Mouse (Mus musculus) E14TG2a.4 (cell line): Measurements from ENCODE around the gene Sept9.
"Not testable (repeated sequence)": the region's sequence is repeated elsewhere in the genome, so short reads cannot be mapped to it uniquely, and the experiment has no call there.

Source experiments
- H3K27me3 ChIP-seq: 2 replicates; pipeline ENCODE4 v1.6.1; 2014; ENCODE audit warnings: low read length, control low read depth; ENCODE audit not compliant: insufficient read depth
- H3K36me3 ChIP-seq: 2 replicates; pipeline ENCODE4 v1.6.1; 2014; ENCODE audit warnings: low read length, control low read depth; ENCODE audit not compliant: insufficient read depth
- H3K4me1 ChIP-seq: replicated peaks from 2 replicates; pipeline ENCODE4 v1.6.1; 2014; ENCODE audit warnings: low read depth, low read length, control low read depth
- H3K4me3 ChIP-seq: replicated peaks from 2 replicates; pipeline ENCODE4 v1.5.1; 2014; ENCODE audit warnings: mild to moderate bottlenecking, low read length
- H3K9me3 ChIP-seq: 2 replicates; pipeline ENCODE4 v1.6.1; 2014; ENCODE audit warnings: low read length, control low read depth
- CTCF ChIP-seq: conservative IDR thresholded peaks from 2 replicates; pipeline ENCODE4 v1.5.1; 2014; ENCODE audit warnings: low read length
- NANOG ChIP-seq: IDR thresholded peaks from 2 replicates; pipeline ENCODE4 v1.6.1; 2014; ENCODE audit warnings: borderline replicate concordance, low read length, mixed read lengths
- POU5F1 ChIP-seq: IDR thresholded peaks from 2 replicates; pipeline ENCODE4 v1.6.1; 2014; ENCODE audit warnings: low read length, borderline replicate concordance

Sept9 gene

GRCm38 (mm10) chr11:117319543-117320335 lies 120.3 kb downstream of the Sept9 start:
- Histone ChIP-seq H3K4me1 (peaks cover 99% of the 10 kb centered on the region), H3K36me3 (peaks cover 5% of the 10 kb centered on the region; the same call in 1 of the 2 replicates)
- TF ChIP-seq NANOG = no peak
- no peak for TF ChIP-seq CTCF
- no peak for TF ChIP-seq POU5F1

GRCm38 (mm10) chr11:117320482-117320881 lies 121.0 kb downstream of the Sept9 start:
- Histone ChIP-seq H3K4me3 (peak overlapping the region; percentile 72), H3K4me1 (peaks cover 99% of the 10 kb centered on the region), H3K36me3 (peaks cover 5% of the 10 kb centered on the region; the same call in 1 of the 2 replicates), H3K27me3 (no peaks in the 10 kb centered on the region), H3K9me3 (no peaks in the 10 kb centered on the region)
- TF ChIP-seq NANOG (no peak), POU5F1 (no peak), CTCF (no peak)

More at GRCm38 (mm10) chr11:117319543-117320335, 120.3 kb downstream of the Sept9 start:
- H3K27me3 ChIP-seq = no peaks in the 10 kb centered on the region
- H3K4me3 ChIP-seq = peak overlapping the region; percentile 72
- no peaks in the 10 kb centered on the region for H3K9me3 ChIP-seq

GRCm38 (mm10) chr11:117321311-117321971 lies 122.0 kb downstream of the Sept9 start:
- H3K4me1 ChIP-seq = peaks cover 99% of the 10 kb centered on the region
- H3K9me3 ChIP-seq = no peaks in the 10 kb centered on the region
- no peaks in the 10 kb centered on the region for H3K27me3 ChIP-seq
- no peak for TF ChIP-seq NANOG
- no peak for TF ChIP-seq POU5F1
- TF ChIP-seq CTCF = no peak
- H3K4me3 ChIP-seq = no peak overlapping the region; the same call in 1 of the 2 replicates
- H3K36me3 ChIP-seq = peaks cover 5% of the 10 kb centered on the region; the same call in 1 of the 2 replicates

GRCm38 (mm10) chr11:117322311-117322710 lies 122.8 kb downstream of the Sept9 start:
- Histone ChIP-seq H3K9me3 (no peaks in the 10 kb centered on the region), H3K4me1 (peaks cover 99% of the 10 kb centered on the region), H3K4me3 (peak overlapping the region; percentile 39), H3K36me3 (peaks cover 5% of the 10 kb centered on the region; the same call in 1 of the 2 replicates), H3K27me3 (no peaks in the 10 kb centered on the region)
- no peak for TF ChIP-seq CTCF
- TF ChIP-seq NANOG = no peak
- TF ChIP-seq POU5F1 = no peak

GRCm38 (mm10) chr11:117322730-117323579 lies 123.5 kb downstream of the Sept9 start:
- Histone ChIP-seq H3K4me1 (peaks cover 99% of the 10 kb centered on the region), H3K36me3 (peaks cover 5% of the 10 kb centered on the region; the same call in 1 of the 2 replicates), H3K9me3 (no peaks in the 10 kb centered on the region), H3K27me3 (no peaks in the 10 kb centered on the region), H3K4me3 (peak overlapping the region; percentile 48)
- TF ChIP-seq NANOG (no peak), POU5F1 (no peak)

- no peak for TF ChIP-seq CTCF
- TF ChIP-seq NANOG = no peak
- no peak for TF ChIP-seq POU5F1
- Histone ChIP-seq H3K27me3 (no peaks in the 10 kb centered on the region), H3K4me1 (peaks cover 99% of the 10 kb centered on the region), H3K9me3 (no peaks in the 10 kb centered on the region), H3K4me3 (peak overlapping the region; percentile 48), H3K36me3 (peaks cover 5% of the 10 kb centered on the region; the same call in 1 of the 2 replicates)
Observed at GRCm38 (mm10) chr11:117323976-117324574, 124.6 kb downstream of the Sept9 start.

GRCm38 (mm10) chr11:117324718-117325117 lies 125.3 kb downstream of the Sept9 start:
- Histone ChIP-seq H3K4me3 (peak overlapping the region; percentile 46; the same call in 1 of the 2 replicates), H3K4me1 (peaks cover 100% of the 10 kb centered on the region)
- H3K27me3 ChIP-seq, H3K36me3 ChIP-seq, H3K9me3 ChIP-seq: not testable (repeated sequence)

GRCm38 (mm10) chr11:117325131-117325467 lies 125.6 kb downstream of the Sept9 start:
- H3K9me3 ChIP-seq = no peaks in the 10 kb centered on the region
- H3K4me3 ChIP-seq = 0 out of 2 replicates have a peak overlapping the region, but pooled peaks have one; percentile 65
- H3K4me1 ChIP-seq = peaks cover 100% of the 10 kb centered on the region
- H3K36me3 ChIP-seq = peaks cover 5% of the 10 kb centered on the region; the same call in 1 of the 2 replicates
- no peaks in the 10 kb centered on the region for H3K27me3 ChIP-seq
- no peak for TF ChIP-seq NANOG
- no peak for TF ChIP-seq POU5F1
- TF ChIP-seq CTCF = no peak
